Mouse (Mus musculus) liver, adult 2 months (tissue): ENCODE measurements around the gene Ano6.

Experiments used
- CTCF ChIP-seq: fragments of 200-500 bp; IDR thresholded peaks from 2 replicates; pipeline ENCODE4 v1.5.1; 2011; ENCODE audit warnings: low read depth, low read length, control low read depth
- POLR2A ChIP-seq: fragments of 200-500 bp; IDR thresholded peaks from 2 replicates; pipeline ENCODE4 v1.6.1; 2011; ENCODE audit warnings: low read length, control low read depth; ENCODE audit not compliant: insufficient read depth; ENCODE audit errors: extremely low read depth

DNA sequence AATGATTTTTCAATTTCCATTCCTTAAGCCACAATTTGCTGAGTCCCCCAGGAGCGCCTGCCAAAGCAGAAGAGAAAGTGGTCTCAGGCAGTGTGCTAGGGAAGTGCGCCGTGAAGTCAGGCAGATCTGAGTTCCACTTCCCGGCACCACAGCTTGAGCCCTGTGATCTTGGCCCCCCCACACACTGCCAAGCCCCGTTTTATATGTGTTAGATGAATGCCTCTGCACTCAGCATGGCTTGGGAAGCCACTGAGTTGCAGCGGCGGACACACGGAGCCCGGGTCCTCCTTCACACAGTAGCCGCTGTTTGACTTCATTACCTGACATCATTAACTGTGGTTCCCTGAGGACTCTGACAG, 172.5 kb downstream of the Ano6 start:
- TF ChIP-seq CTCF, result no peak
- TF ChIP-seq POLR2A, result no peak
